Mouse (Mus musculus) c-Kit-positive CD71-positive TER-119-positive erythroid progenitor cells, embryonic 14.5 days (primary cell): ENCODE data around the gene Sgo2b.
"Not testable (repeated sequence)": the region's sequence is repeated elsewhere in the genome, so short reads cannot be mapped to it uniquely, and the experiment has no call there.

Experiments used
- DNase-seq: peaks from one replicate; pipeline ENCODE4 v3.0.0-alpha.2; 2013; ENCODE audit warnings: low spot score

Sgo2b gene

GRCm38 (mm10) chr8:63951626-63952377 lies at the start of gene Sgo2b:
Gene Sgo2b (minus strand): TSS chr8:63952248.
- no peak for DNase-seq

GRCm38 (mm10) chr8:63970612-63971391 lies 18.8 kb upstream of the Sgo2b start:
- DNase-seq: not testable (repeated sequence)

GRCm38 (mm10) chr8:63961032-63961785 lies 9.2 kb upstream of the Sgo2b start:
- DNase-seq: no peak

- not testable (repeated sequence) for DNase-seq
These were observed 1.8 kb upstream of the Sgo2b start for GRCm38 (mm10) chr8:63953802-63954201.

- DNase-seq: no peak
These were observed 18.9 kb downstream of the Sgo2b start for GRCm38 (mm10) chr8:63933171-63933570.

- DNase-seq: no peak
These were observed 22.5 kb downstream of the Sgo2b start for GRCm38 (mm10) chr8:63929301-63930097.

- no peak for DNase-seq
These were observed 30.6 kb downstream of the Sgo2b start for GRCm38 (mm10) chr8:63921257-63921960.

GRCm38 (mm10) chr8:63895096-63895495 lies 57.0 kb downstream of the Sgo2b start:
- DNase-seq: no peak

GRCm38 (mm10) chr8:63878353-63878752 lies 73.7 kb downstream of the Sgo2b start:
- no peak for DNase-seq

- DNase-seq: peak; percentile 33
These were observed 74.7 kb downstream of the Sgo2b start for GRCm38 (mm10) chr8:63877393-63877792.

- DNase-seq: no peak
These were observed 75.1 kb downstream of the Sgo2b start for GRCm38 (mm10) chr8:63876949-63877348.
